Mouse (Mus musculus): ENCODE measurements at regions not wholly inside any gene's neighbourhood (a gene's known extent, or its start where the extent isn't known, plus 50 kb on each side); places are given as distances from the start of the nearest gene placed in this dataset.

- DNase-seq, result no peak
Measured at GRCm38 (mm10) chr15:36852229-36852821, 155.2 kb downstream of the Zfp706 start.

DNA sequence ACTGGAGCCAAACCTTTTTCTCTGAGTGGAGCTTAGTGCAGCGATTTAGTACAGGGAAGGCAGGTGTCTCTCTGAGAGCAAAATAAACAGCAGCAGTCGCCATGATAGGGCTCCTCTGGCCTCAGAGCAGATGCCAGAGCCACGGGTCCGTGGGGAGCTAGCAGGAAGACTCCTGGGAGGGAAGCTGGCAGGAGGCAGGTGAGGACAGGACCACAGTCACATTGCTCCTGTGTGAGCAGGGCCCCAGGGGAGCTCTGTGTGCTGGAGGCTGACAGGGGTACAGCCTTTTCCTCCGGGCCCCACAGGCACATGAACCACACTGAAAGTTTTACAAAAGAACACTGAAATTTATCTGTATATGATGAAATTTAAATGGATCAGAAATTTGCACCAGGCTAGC, 159.3 kb downstream of the Zfp706 start:
- DNase-seq, result no peak

DNA sequence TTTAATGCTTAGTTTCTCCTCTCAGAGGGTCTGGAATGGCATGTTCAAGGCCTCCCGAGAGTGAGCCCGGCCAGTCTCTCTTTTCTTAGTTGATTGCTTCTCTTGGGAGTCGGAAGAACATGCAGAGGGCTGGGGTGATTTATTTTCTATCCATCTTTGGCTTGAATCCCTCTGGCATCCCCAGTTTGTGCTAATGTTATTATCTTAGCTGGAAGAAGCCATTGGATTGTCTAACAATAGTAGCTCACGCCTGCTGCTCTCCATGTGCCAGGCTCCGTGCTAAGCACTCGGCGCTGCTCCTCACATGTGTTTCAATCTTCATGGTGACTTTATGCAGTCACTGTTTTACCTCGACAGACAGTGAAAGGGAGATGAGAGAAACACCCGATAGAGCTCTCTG, 160.8 kb downstream of the Zfp706 start:
- DNase-seq, result no peak

All from thymus, postnatal 25 days (tissue).